In the genomic region with DNA sequence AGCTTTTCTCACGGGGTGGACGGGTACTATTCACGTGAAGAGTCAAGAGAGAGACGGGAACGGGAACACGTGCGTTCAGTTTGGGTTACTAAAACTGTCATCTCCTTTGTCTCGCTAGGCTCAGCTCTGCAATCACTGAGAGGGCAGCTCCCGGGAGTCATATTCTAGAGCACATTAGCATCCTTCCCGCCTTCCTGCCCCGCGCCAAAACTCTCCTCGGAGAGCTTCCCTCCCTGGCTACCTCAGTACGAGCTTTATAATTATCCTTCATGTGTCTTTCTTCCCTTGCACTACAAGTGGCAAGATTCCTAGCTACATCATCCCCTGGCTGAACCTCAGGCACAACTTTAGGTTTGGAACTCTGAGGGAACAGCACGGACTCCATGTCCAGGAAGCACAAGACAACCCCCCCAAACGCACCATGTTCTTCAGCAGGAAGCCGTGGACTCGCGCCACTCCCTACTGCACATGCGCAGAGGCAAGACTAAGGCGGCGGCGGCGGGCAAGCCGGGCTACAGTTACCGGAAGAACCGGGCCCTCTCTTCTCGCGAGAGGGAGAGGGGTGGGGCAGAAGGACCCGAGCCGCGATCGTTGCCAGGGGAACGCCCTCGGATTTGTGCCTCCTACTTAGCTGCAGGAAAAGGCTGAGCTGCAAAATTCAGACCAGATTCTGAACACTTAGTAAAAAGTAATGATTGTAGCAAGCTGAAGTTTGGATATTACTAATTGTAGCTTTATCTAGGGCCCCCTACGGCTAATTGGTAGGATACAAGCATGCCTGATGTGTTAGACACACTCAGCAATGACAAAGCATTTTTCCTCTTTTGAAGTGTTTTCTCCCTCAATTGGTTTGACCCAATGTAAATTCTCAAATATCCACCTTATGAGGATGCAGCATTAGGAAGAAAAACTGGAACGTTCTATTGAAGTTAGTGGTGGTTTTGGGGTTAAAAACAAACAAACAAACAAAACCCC, we compare ENCODE assay signal across 8 mouse cellular contexts. TPM values are rescaled to one million over a fixed set of nuclear protein-coding genes. Genes with fewer than 3 reads are reported as not detected.
DNase-seq lines count a peak whose midpoint lies in the region; ATAC-seq and TF ChIP-seq lines count a peak whose summit lies in the region.

A gene (minus strand): TSS at position 519 of the 975 bp plus-strand sequence.
A gene (plus strand): TSS at position 585 of the 975 bp plus-strand sequence.

- H3K27ac ChIP-seq in bone marrow macrophage, adult 2 months (ENCODE audit: insufficient read depth, low read depth, low read length): peak within 1 kb of the TSS; percentile 79
- peak within 1 kb of the TSS; percentile 94 for H3K27ac ChIP-seq in embryonic fibroblast, embryonic 13.5 days (ENCODE audit: insufficient read depth, low read length)
- peak within 1 kb of the TSS; percentile 98 for H3K27ac ChIP-seq in kidney, embryonic 14.5 days (ENCODE audit: low read depth, low read length)
- peak within 1 kb of the TSS; percentile 99 for H3K27ac ChIP-seq in limb, embryonic 15.5 days

- TF ChIP-seq POLR2A in bone marrow macrophage, adult 2 months (IDR thresholded peaks at IDR 0.05; ENCODE audit: borderline replicate concordance, low read depth, low read length): 0 out of 2 replicates have a peak, but pooled peaks have one; percentile 35
- TF ChIP-seq POLR2A in embryonic fibroblast, embryonic 13.5 days (IDR thresholded peaks at IDR 0.05; ENCODE audit: low read depth, low read length): peak; percentile 98

- H3K27me3 ChIP-seq in kidney, embryonic 14.5 days (ENCODE audit: control insufficient read depth, insufficient read depth, low read length): no peaks in the 10 kb centered on the region
- no peaks in the 10 kb centered on the region for H3K27me3 ChIP-seq in limb, embryonic 15.5 days

- peak; percentile 99 for DNase-seq in A20 (ENCODE audit: low read depth, low spot score)
- peak; percentile 99 for DNase-seq in heart, adult 9 months (ENCODE audit: low spot score in 2 of 2)
- peak; percentile 96 for DNase-seq in monocyte, adult 2 months (ENCODE audit: low read depth in 1 of 2, low spot score in 2 of 2)
- DNase-seq in spleen, postnatal 36 days (ENCODE audit: low spot score in 2 of 2): peak; percentile 99

- H3K4me2 ChIP-seq in kidney, embryonic 14.5 days (replicated peaks; ENCODE audit: low read depth, low read length): peak within 1 kb of the TSS; percentile 55
- peak within 1 kb of the TSS; percentile 58 for H3K4me2 ChIP-seq in limb, embryonic 15.5 days

- peak within 1 kb of the TSS; percentile 78 for H3K4me3 ChIP-seq in bone marrow macrophage, adult 2 months (ENCODE audit: insufficient read depth, low read length)
- peak within 1 kb of the TSS; percentile 73 for H3K4me3 ChIP-seq in embryonic fibroblast, embryonic 13.5 days (ENCODE audit: insufficient read depth, low read length)
- H3K4me3 ChIP-seq in kidney, embryonic 14.5 days (ENCODE audit: low read length): peak within 1 kb of the TSS; percentile 52
- peak within 1 kb of the TSS; percentile 55 for H3K4me3 ChIP-seq in limb, embryonic 15.5 days

- peak within 1 kb of the TSS; percentile 76 for H3K9ac ChIP-seq in kidney, embryonic 14.5 days (ENCODE audit: low read depth, low read length)
- peak within 1 kb of the TSS; percentile 60 for H3K9ac ChIP-seq in limb, embryonic 15.5 days

- H3K36me3 ChIP-seq in kidney, embryonic 14.5 days (ENCODE audit: control insufficient read depth, insufficient read depth, low read length): peaks cover 25% of the 10 kb centered on the region
- peaks cover 17% of the 10 kb centered on the region for H3K36me3 ChIP-seq in limb, embryonic 15.5 days

- peaks cover 11% of the 10 kb centered on the region for H3K4me1 ChIP-seq in bone marrow macrophage, adult 2 months (ENCODE audit: control insufficient read depth, insufficient read depth, low read length)
- no peaks in the 10 kb centered on the region for H3K4me1 ChIP-seq in embryonic fibroblast, embryonic 13.5 days (ENCODE audit: control insufficient read depth, insufficient read depth, low read length)
- peaks cover 14% of the 10 kb centered on the region for H3K4me1 ChIP-seq in kidney, embryonic 14.5 days (ENCODE audit: control insufficient read depth, insufficient read depth, low read length)
- peaks cover 12% of the 10 kb centered on the region for H3K4me1 ChIP-seq in limb, embryonic 15.5 days

- WGBS in kidney, embryonic 14.5 days: under 1% methylated on average over 37 of the region's 37 CpGs
- under 1% methylated on average over 37 of the region's 37 CpGs for WGBS in limb, embryonic 15.5 days

- peak; percentile 98 for ATAC-seq in kidney, embryonic 14.5 days (ENCODE audit: low FRiP score, low TSS enrichment)
- peak; percentile 99 for ATAC-seq in limb, embryonic 15.5 days (ENCODE audit: insufficient number of reproducible peaks, low FRiP score, low TSS enrichment, low read depth)

- no peak for TF ChIP-seq CTCF in bone marrow macrophage, adult 2 months (IDR thresholded peaks at IDR 0.05; ENCODE audit: low read depth, low read length)
- no peak for TF ChIP-seq CTCF in embryonic fibroblast, embryonic 13.5 days (IDR thresholded peaks at IDR 0.05; ENCODE audit: borderline replicate concordance, insufficient read depth, low read length)

- H3K9me3 ChIP-seq in kidney, embryonic 14.5 days (ENCODE audit: control insufficient read depth, low read length): no peaks in the 10 kb centered on the region
- no peaks in the 10 kb centered on the region for H3K9me3 ChIP-seq in limb, embryonic 15.5 days

RNA-seq across cellular contexts. Expression of the first gene that starts in this region (rescaled TPM):
- 23.9 and 31.8 TPM in 2 replicates for polyA plus RNA-seq in bone marrow macrophage, adult 2 months (2012; ENCODE audit: insufficient read depth, insufficient read length, missing spikeins)
- 68.8 and 84.7 TPM in 2 replicates for polyA plus RNA-seq in embryonic fibroblast, embryonic 13.5 days (2011; ENCODE audit: insufficient read length, low read depth, missing spikeins)
- polyA plus RNA-seq in kidney, embryonic 14.5 days (2014; fragmentation: Nextera tagmentation; extraction: Ambion mirVana): 35.2 and 56.8 TPM in 2 replicates
- 28.0 and 28.1 TPM in 2 replicates for polyA plus RNA-seq in limb, embryonic 15.5 days (2015; fragmentation: Nextera tagmentation; extraction: Ambion mirVana)

RNA-seq across cellular contexts. Expression of the second gene that starts in this region (rescaled TPM):
- not detected in 2 replicates for polyA plus RNA-seq in bone marrow macrophage, adult 2 months (2012; ENCODE audit: insufficient read depth, insufficient read length, missing spikeins)
- not detected in 2 replicates for polyA plus RNA-seq in embryonic fibroblast, embryonic 13.5 days (2011; ENCODE audit: insufficient read length, low read depth, missing spikeins)
- 0.51 TPM in 1 of 2 replicates, not detected in the other for polyA plus RNA-seq in kidney, embryonic 14.5 days (2014; fragmentation: Nextera tagmentation; extraction: Ambion mirVana)
- 0.14 TPM in 1 of 2 replicates, not detected in the other for polyA plus RNA-seq in limb, embryonic 15.5 days (2015; fragmentation: Nextera tagmentation; extraction: Ambion mirVana)

Comparison
In these comparisons a context has a peak if more than half of its experiments do, and no peak if none do; other contexts are left out.
1. Peak in every context shown above with its lines: DNase-seq, ATAC-seq, H3K4me3 ChIP-seq and H3K27ac ChIP-seq.